Mouse (Mus musculus) forebrain, embryonic 16.5 days (tissue): ENCODE measurements around the gene Gm49510. TPM values are rescaled to one million over a fixed set of nuclear protein-coding genes. Genes with fewer than 3 reads are reported as not detected.

Experiments
- ATAC-seq: fragments of 200-750 bp; cut with Nextera tagmentation; 2 replicates; pipeline ENCODE4 v1.8.0; 2017; ENCODE audit warnings: mild to moderate bottlenecking, moderate library complexity
- H3K27ac ChIP-seq: fragments of 300-500 bp; sonication (generic); 2 replicates; pipeline ENCODE4 v1.5.1; 2014; ENCODE audit warnings: low read length, control low read depth
- H3K27me3 ChIP-seq: fragments of 300-500 bp; sonication (generic); replicated peaks from 2 replicates; pipeline ENCODE4 v1.6.1; 2014; ENCODE audit warnings: low read length; ENCODE audit not compliant: control insufficient read depth, insufficient read depth
- H3K36me3 ChIP-seq: fragments of 300-500 bp; sonication (generic); 2 replicates; pipeline ENCODE4 v1.6.1; 2014; ENCODE audit not compliant: control insufficient read depth, insufficient read depth
- H3K4me1 ChIP-seq: fragments of 300-500 bp; sonication (generic); replicated peaks from 2 replicates; pipeline ENCODE4 v1.6.1; 2014; ENCODE audit warnings: low read length; ENCODE audit not compliant: control insufficient read depth, insufficient read depth
- H3K4me2 ChIP-seq: fragments of 300-500 bp; sonication (generic); 2 replicates; pipeline ENCODE4 v1.6.1; 2014; ENCODE audit warnings: mild to moderate bottlenecking, low read length, control low read depth
- H3K4me3 ChIP-seq: fragments of 300-500 bp; sonication (generic); replicated peaks from 2 replicates; pipeline ENCODE4 v1.5.1; 2014; ENCODE audit warnings: mild to moderate bottlenecking, low read length, control low read depth
- H3K9ac ChIP-seq: fragments of 300-500 bp; sonication (generic); replicated peaks from 2 replicates; pipeline ENCODE4 v1.6.1; 2014; ENCODE audit warnings: low read depth, low read length, control low read depth
- H3K9me3 ChIP-seq: fragments of 300-500 bp; sonication (generic); 2 replicates; pipeline ENCODE4 v1.6.1; 2016; ENCODE audit warnings: low read length; ENCODE audit not compliant: control insufficient read depth
- WGBS: fragments of 180-500 bp; shearing (Covaris S2); extraction: QIAGEN DNeasy Blood & Tissue Kit; methylation state at CpG from one replicate; pipeline ENCODE4 v1.1.7; 2014; 5-methylcytosine and 5-hydroxymethylcytosine counted together
- polyA plus RNA-seq: library from polyadenylated mRNA; unstranded; fragments of >200 nt; fragmentation: Nextera tagmentation; extraction: Ambion mirVana; gene quantifications from 2 replicates; pipeline ENCODE4 v1.2.1, GENCODE M21; 2015

Gene Gm49510
- polyA plus RNA-seq, 1 experiment from 2014 or later: 0.19 TPM

GRCm38 (mm10) chr15:78863154-78863553 lies 36.3 kb upstream of the Gm49510 start:
- no peaks in the 10 kb centered on the region for H3K9me3 ChIP-seq
- 44% methylated on average over 2 of the region's 2 CpGs for WGBS

GRCm38 (mm10) chr15:78863852-78864253 lies 35.6 kb upstream of the Gm49510 start:
- Histone ChIP-seq H3K27ac (no peak overlapping the region), H3K4me2 (no peak overlapping the region), H3K27me3 (no peaks in the 10 kb centered on the region), H3K4me3 (no peak overlapping the region), H3K4me1 (peaks cover 10% of the 10 kb centered on the region), H3K9me3 (no peaks in the 10 kb centered on the region), H3K9ac (no peak overlapping the region), H3K36me3 (no peaks in the 10 kb centered on the region)
- 45% methylated on average over 13 of the region's 13 CpGs for WGBS
- ATAC-seq: no peak

More at GRCm38 (mm10) chr15:78863154-78863553, 36.3 kb upstream of the Gm49510 start:
- Histone ChIP-seq H3K36me3 (no peaks in the 10 kb centered on the region), H3K27me3 (no peaks in the 10 kb centered on the region), H3K4me1 (peaks cover 4% of the 10 kb centered on the region; the same call in 1 of the 2 replicates), H3K9ac (no peak overlapping the region), H3K4me3 (no peak overlapping the region), H3K4me2 (no peak overlapping the region), H3K27ac (no peak overlapping the region)
- no peak for ATAC-seq

GRCm38 (mm10) chr15:78868398-78868797 lies 31.1 kb upstream of the Gm49510 start:
- H3K36me3 ChIP-seq: no peaks in the 10 kb centered on the region
- H3K9ac ChIP-seq: no peak overlapping the region
- ATAC-seq: peak; percentile 88
- no peak overlapping the region for H3K4me3 ChIP-seq
- WGBS: 9% methylated on average over 9 of the region's 9 CpGs
- peaks cover 11% of the 10 kb centered on the region for H3K4me1 ChIP-seq
- no peaks in the 10 kb centered on the region for H3K9me3 ChIP-seq
- no peak overlapping the region for H3K4me2 ChIP-seq
- no peaks in the 10 kb centered on the region for H3K27me3 ChIP-seq
- peak overlapping the region; percentile 17 for H3K27ac ChIP-seq

- no peak overlapping the region for H3K4me3 ChIP-seq
These were observed 30.6 kb upstream of the Gm49510 start for GRCm38 (mm10) chr15:78868826-78869233.

GRCm38 (mm10) chr15:78869775-78870174 lies 29.7 kb upstream of the Gm49510 start:
- no peak for ATAC-seq
- peaks cover 11% of the 10 kb centered on the region for H3K4me1 ChIP-seq
- H3K36me3 ChIP-seq: no peaks in the 10 kb centered on the region
- WGBS: 25% methylated on average over 6 of the region's 6 CpGs
- no peak overlapping the region for H3K9ac ChIP-seq
- no peaks in the 10 kb centered on the region for H3K9me3 ChIP-seq
- no peak overlapping the region for H3K4me2 ChIP-seq
- no peaks in the 10 kb centered on the region for H3K27me3 ChIP-seq
- H3K27ac ChIP-seq: no peak overlapping the region
- no peak overlapping the region for H3K4me3 ChIP-seq

More at GRCm38 (mm10) chr15:78868826-78869233, 30.6 kb upstream of the Gm49510 start:
- H3K27me3 ChIP-seq: no peaks in the 10 kb centered on the region
- no peak overlapping the region for H3K9ac ChIP-seq
- H3K4me1 ChIP-seq: peaks cover 11% of the 10 kb centered on the region
- no peaks in the 10 kb centered on the region for H3K36me3 ChIP-seq
- H3K4me2 ChIP-seq: no peak overlapping the region
- no peaks in the 10 kb centered on the region for H3K9me3 ChIP-seq
- H3K27ac ChIP-seq: peak overlapping the region; percentile 17
- peak; percentile 73 for ATAC-seq
- 16% methylated on average over 7 of the region's 7 CpGs for WGBS

- H3K4me1 ChIP-seq: peaks cover 24% of the 10 kb centered on the region
- H3K9ac ChIP-seq: no peak overlapping the region
- H3K36me3 ChIP-seq: no peaks in the 10 kb centered on the region
- 57% methylated on average over 5 of the region's 5 CpGs for WGBS
- ATAC-seq: no peak
- no peaks in the 10 kb centered on the region for H3K9me3 ChIP-seq
- no peak overlapping the region for H3K4me2 ChIP-seq
- no peaks in the 10 kb centered on the region for H3K27me3 ChIP-seq
- H3K4me3 ChIP-seq: no peak overlapping the region
- no peak overlapping the region for H3K27ac ChIP-seq
These were observed 27.4 kb upstream of the Gm49510 start for GRCm38 (mm10) chr15:78872021-78872608.

- Histone ChIP-seq H3K9me3 (no peaks in the 10 kb centered on the region), H3K27ac (peak overlapping the region; percentile 77), H3K4me3 (no peak overlapping the region), H3K4me2 (no peak overlapping the region), H3K9ac (peak overlapping the region; percentile 15; the same call in 1 of the 2 replicates), H3K4me1 (peaks cover 23% of the 10 kb centered on the region), H3K36me3 (no peaks in the 10 kb centered on the region), H3K27me3 (no peaks in the 10 kb centered on the region)
- no peak for ATAC-seq
- WGBS: 37% methylated on average over 13 of the region's 13 CpGs
These were observed 25.5 kb upstream of the Gm49510 start for GRCm38 (mm10) chr15:78873803-78874435.

GRCm38 (mm10) chr15:78874989-78875388 lies 24.5 kb upstream of the Gm49510 start:
- 72% methylated on average over 8 of the region's 8 CpGs for WGBS
- ATAC-seq: no peak
- Histone ChIP-seq H3K4me1 (peaks cover 27% of the 10 kb centered on the region), H3K4me3 (no peak overlapping the region), H3K27me3 (no peaks in the 10 kb centered on the region), H3K4me2 (no peak overlapping the region), H3K36me3 (no peaks in the 10 kb centered on the region), H3K9me3 (no peaks in the 10 kb centered on the region), H3K9ac (no peak overlapping the region), H3K27ac (no peak overlapping the region)

- Histone ChIP-seq H3K27me3 (no peaks in the 10 kb centered on the region), H3K9ac (no peak overlapping the region), H3K27ac (peak overlapping the region; percentile 98), H3K36me3 (no peaks in the 10 kb centered on the region), H3K4me3 (no peak overlapping the region), H3K4me1 (peaks cover 27% of the 10 kb centered on the region), H3K9me3 (no peaks in the 10 kb centered on the region), H3K4me2 (peak overlapping the region; percentile 58; the same call in 1 of the 2 replicates)
- WGBS: 79% methylated on average over 5 of the region's 5 CpGs
- ATAC-seq: no peak
These were observed 23.9 kb upstream of the Gm49510 start for GRCm38 (mm10) chr15:78875537-78875936.
